Mouse (Mus musculus) hindbrain, embryonic 15.5 days (tissue): ENCODE data around the gene Zfpm1. TPM values are rescaled to one million over a fixed set of nuclear protein-coding genes. Genes with fewer than 3 reads are reported as not detected.

Experiments used
- ATAC-seq: fragments of 200-750 bp; cut with Nextera tagmentation; 2 replicates; pipeline ENCODE4 v1.8.0; 2017; ENCODE audit warnings: low read depth, moderate number of reproducible peaks, moderate TSS enrichment; ENCODE audit not compliant: low FRiP score
- H3K27ac ChIP-seq: fragments of 300-500 bp; sonication (generic); replicated peaks from 2 replicates; pipeline ENCODE4 v1.5.1; 2015; ENCODE audit warnings: mild to moderate bottlenecking, inconsistent platforms
- H3K27me3 ChIP-seq: fragments of 300-500 bp; sonication (generic); 2 replicates; pipeline ENCODE4 v1.6.1; 2015; ENCODE audit warnings: control low read depth, inconsistent platforms
- H3K36me3 ChIP-seq: fragments of 300-500 bp; sonication (generic); 2 replicates; pipeline ENCODE4 v1.6.1; 2015; ENCODE audit warnings: control low read depth, inconsistent platforms
- H3K4me1 ChIP-seq: fragments of 300-500 bp; sonication (generic); replicated peaks from 2 replicates; pipeline ENCODE4 v1.6.1; 2015; ENCODE audit warnings: control low read depth, inconsistent platforms
- H3K4me2 ChIP-seq: fragments of 300-500 bp; sonication (generic); 2 replicates; pipeline ENCODE4 v1.6.1; 2015; ENCODE audit warnings: moderate library complexity, mild to moderate bottlenecking, inconsistent platforms
- H3K4me3 ChIP-seq: fragments of 300-500 bp; sonication (generic); 2 replicates; pipeline ENCODE4 v1.5.1; 2015; ENCODE audit warnings: mild to moderate bottlenecking, inconsistent platforms
- H3K9ac ChIP-seq: fragments of 300-500 bp; sonication (generic); 2 replicates; pipeline ENCODE4 v1.6.1; 2015; ENCODE audit warnings: inconsistent platforms
- H3K9me3 ChIP-seq: fragments of 300-500 bp; sonication (generic); 2 replicates; pipeline ENCODE4 v1.6.1; 2016; ENCODE audit warnings: control low read depth, inconsistent platforms
- WGBS: fragments of 180-500 bp; shearing (Covaris S2); methylation state at CpG from one replicate; pipeline ENCODE4 v1.1.7; 2015; 5-methylcytosine and 5-hydroxymethylcytosine counted together
- polyA plus RNA-seq: library from polyadenylated mRNA; unstranded; fragments of >200 nt; fragmentation: Nextera tagmentation; extraction: Ambion mirVana; gene quantifications from 2 replicates; pipeline ENCODE4 v1.2.1, GENCODE M21; 2015

Zfpm1 gene
- polyA plus RNA-seq, 1 experiment from 2014 or later, result 2.3 TPM

- H3K27me3 ChIP-seq, result peaks cover 7% of the 10 kb centered on the region; the same call in 1 of the 2 replicates
- H3K27ac ChIP-seq, result no peak overlapping the region
- H3K9ac ChIP-seq, result no peak overlapping the region
- H3K4me3 ChIP-seq, result no peak overlapping the region
- no peak for ATAC-seq
- 87% methylated on average over 8 of the region's 8 CpGs for WGBS
- no peaks in the 10 kb centered on the region for H3K9me3 ChIP-seq
- peaks cover 35% of the 10 kb centered on the region for H3K4me1 ChIP-seq
- no peak overlapping the region for H3K4me2 ChIP-seq
- no peaks in the 10 kb centered on the region for H3K36me3 ChIP-seq
These were observed 5.8 kb downstream of the Zfpm1 start for GRCm38 (mm10) chr8:122287742-122288141.

- Histone ChIP-seq H3K27me3 (peaks cover 7% of the 10 kb centered on the region; the same call in 1 of the 2 replicates), H3K9me3 (no peaks in the 10 kb centered on the region), H3K9ac (no peak overlapping the region), H3K4me3 (no peak overlapping the region), H3K27ac (no peak overlapping the region), H3K4me1 (peaks cover 29% of the 10 kb centered on the region), H3K36me3 (no peaks in the 10 kb centered on the region), H3K4me2 (no peak overlapping the region)
- 80% methylated on average over 3 of the region's 3 CpGs for WGBS
- no peak for ATAC-seq
These were observed 6.4 kb downstream of the Zfpm1 start for GRCm38 (mm10) chr8:122288344-122288743.

GRCm38 (mm10) chr8:122291075-122291474 lies 9.1 kb downstream of the Zfpm1 start:
- H3K27ac ChIP-seq, result 0 out of 2 replicates have a peak overlapping the region, but pooled peaks have one; percentile 8
- no peaks in the 10 kb centered on the region for H3K27me3 ChIP-seq
- no peak overlapping the region for H3K4me2 ChIP-seq
- no peaks in the 10 kb centered on the region for H3K9me3 ChIP-seq
- ATAC-seq, result no peak
- peaks cover 29% of the 10 kb centered on the region for H3K4me1 ChIP-seq
- H3K36me3 ChIP-seq, result no peaks in the 10 kb centered on the region
- H3K9ac ChIP-seq, result no peak overlapping the region
- no peak overlapping the region for H3K4me3 ChIP-seq
- 70% methylated on average over 12 of the region's 12 CpGs for WGBS

GRCm38 (mm10) chr8:122291549-122291948 lies 9.6 kb downstream of the Zfpm1 start:
- Histone ChIP-seq H3K36me3 (no peaks in the 10 kb centered on the region), H3K27me3 (no peaks in the 10 kb centered on the region), H3K4me1 (peaks cover 32% of the 10 kb centered on the region), H3K4me2 (no peak overlapping the region), H3K4me3 (no peak overlapping the region), H3K9ac (no peak overlapping the region), H3K9me3 (no peaks in the 10 kb centered on the region), H3K27ac (0 out of 2 replicates have a peak overlapping the region, but pooled peaks have one; percentile 8)
- no peak for ATAC-seq
- 32% methylated on average over 10 of the region's 10 CpGs for WGBS

- H3K4me2 ChIP-seq, result no peak overlapping the region
- 68% methylated on average over 10 of the region's 10 CpGs for WGBS
- H3K27me3 ChIP-seq, result no peaks in the 10 kb centered on the region
- no peak overlapping the region for H3K4me3 ChIP-seq
- no peak overlapping the region for H3K9ac ChIP-seq
- no peak overlapping the region for H3K27ac ChIP-seq
- H3K9me3 ChIP-seq, result no peaks in the 10 kb centered on the region
- peaks cover 43% of the 10 kb centered on the region for H3K4me1 ChIP-seq
- no peak for ATAC-seq
- H3K36me3 ChIP-seq, result no peaks in the 10 kb centered on the region
These were observed 11.5 kb downstream of the Zfpm1 start for GRCm38 (mm10) chr8:122293484-122293883.

GRCm38 (mm10) chr8:122294273-122294683 lies 12.3 kb downstream of the Zfpm1 start:
- no peaks in the 10 kb centered on the region for H3K36me3 ChIP-seq
- no peak overlapping the region for H3K9ac ChIP-seq
- H3K4me2 ChIP-seq, result no peak overlapping the region
- no peak overlapping the region for H3K4me3 ChIP-seq
- H3K9me3 ChIP-seq, result no peaks in the 10 kb centered on the region
- H3K27ac ChIP-seq, result no peak overlapping the region
- H3K4me1 ChIP-seq, result peaks cover 43% of the 10 kb centered on the region
- 5% methylated on average over 7 of the region's 7 CpGs for WGBS
- no peaks in the 10 kb centered on the region for H3K27me3 ChIP-seq
- peak; percentile 31 for ATAC-seq

GRCm38 (mm10) chr8:122295389-122295788 lies 13.4 kb downstream of the Zfpm1 start:
- H3K27me3 ChIP-seq, result no peaks in the 10 kb centered on the region
- 50% methylated on average over 9 of the region's 9 CpGs for WGBS
- no peak overlapping the region for H3K4me2 ChIP-seq
- H3K27ac ChIP-seq, result no peak overlapping the region
- no peaks in the 10 kb centered on the region for H3K36me3 ChIP-seq
- no peak overlapping the region for H3K4me3 ChIP-seq
- peaks cover 43% of the 10 kb centered on the region for H3K4me1 ChIP-seq
- no peak for ATAC-seq
- H3K9ac ChIP-seq, result no peak overlapping the region
- H3K9me3 ChIP-seq, result no peaks in the 10 kb centered on the region

- Histone ChIP-seq H3K9ac (no peak overlapping the region), H3K4me1 (peaks cover 48% of the 10 kb centered on the region), H3K4me2 (no peak overlapping the region), H3K4me3 (no peak overlapping the region), H3K36me3 (no peaks in the 10 kb centered on the region), H3K27me3 (no peaks in the 10 kb centered on the region), H3K9me3 (no peaks in the 10 kb centered on the region), H3K27ac (peak overlapping the region; percentile 58; the same call in 1 of the 2 replicates)
- ATAC-seq, result peak; percentile 59; the same call in 1 of the 2 replicates
- 39% methylated on average over 24 of the region's 24 CpGs for WGBS
These were observed 14.4 kb downstream of the Zfpm1 start for GRCm38 (mm10) chr8:122296173-122297001.

GRCm38 (mm10) chr8:122299581-122300254 lies 17.8 kb downstream of the Zfpm1 start:
- no peak overlapping the region for H3K9ac ChIP-seq
- H3K27me3 ChIP-seq, result no peaks in the 10 kb centered on the region
- WGBS, result 65% methylated on average over 16 of the region's 16 CpGs
- H3K4me2 ChIP-seq, result no peak overlapping the region
- H3K4me3 ChIP-seq, result no peak overlapping the region
- H3K36me3 ChIP-seq, result no peaks in the 10 kb centered on the region
- ATAC-seq, result no peak
- H3K9me3 ChIP-seq, result no peaks in the 10 kb centered on the region
- no peak overlapping the region for H3K27ac ChIP-seq
- peaks cover 42% of the 10 kb centered on the region for H3K4me1 ChIP-seq

- Histone ChIP-seq H3K9me3 (no peaks in the 10 kb centered on the region), H3K27ac (no peak overlapping the region), H3K4me2 (no peak overlapping the region), H3K27me3 (no peaks in the 10 kb centered on the region), H3K9ac (no peak overlapping the region), H3K4me3 (no peak overlapping the region), H3K4me1 (peaks cover 31% of the 10 kb centered on the region), H3K36me3 (no peaks in the 10 kb centered on the region)
- no peak for ATAC-seq
- WGBS, result 41% methylated on average over 13 of the region's 13 CpGs
These were observed 19.1 kb downstream of the Zfpm1 start for GRCm38 (mm10) chr8:122301081-122301480.

GRCm38 (mm10) chr8:122301866-122302265 lies 19.9 kb downstream of the Zfpm1 start:
- WGBS, result 63% methylated on average over 5 of the region's 5 CpGs
- 0 out of 2 replicates have a peak overlapping the region, but pooled peaks have one; percentile 46 for H3K27ac ChIP-seq
- H3K27me3 ChIP-seq, result no peaks in the 10 kb centered on the region
- H3K9me3 ChIP-seq, result no peaks in the 10 kb centered on the region
- no peak overlapping the region for H3K4me3 ChIP-seq
- no peak overlapping the region for H3K4me2 ChIP-seq
- no peak for ATAC-seq
- peaks cover 30% of the 10 kb centered on the region for H3K4me1 ChIP-seq
- H3K9ac ChIP-seq, result no peak overlapping the region
- H3K36me3 ChIP-seq, result no peaks in the 10 kb centered on the region

GRCm38 (mm10) chr8:122303451-122303850 lies 21.5 kb downstream of the Zfpm1 start:
- Histone ChIP-seq H3K9me3 (no peaks in the 10 kb centered on the region), H3K4me1 (peaks cover 35% of the 10 kb centered on the region), H3K36me3 (no peaks in the 10 kb centered on the region), H3K4me2 (no peak overlapping the region), H3K27me3 (no peaks in the 10 kb centered on the region), H3K9ac (no peak overlapping the region), H3K4me3 (no peak overlapping the region), H3K27ac (no peak overlapping the region)
- WGBS, result 71% methylated on average over 6 of the region's 6 CpGs
- ATAC-seq, result no peak
